ENCODE assay signal across 40 mouse cellular contexts in genomic region chr6:142250738-142251307, GRCm38 (mm10). TPM values are rescaled to one million over a fixed set of nuclear protein-coding genes. Genes with fewer than 3 reads are reported as not detected.
"Had no signal": no experiment of that assay in that cellular context is flagged by ENCODE, and none has a peak within 500 bp of the region (broad histone marks: within the 10 kb centered on the region; RNA-seq: fewer than 3 reads in every experiment).

No protein-coding gene starts in this region.

RNA-seq across cellular contexts. Expression of gene Slco1a6, which starts 42.5 kb away (rescaled TPM):
- total RNA-seq: left cerebral cortex, postnatal 14 days; left cerebral cortex, postnatal 25 days; liver, adult 2 months; megakaryocyte progenitor cell, adult 5-6 weeks; megakaryocyte, adult 5-6 weeks; megakaryocyte-erythroid progenitor cell, adult 5-6 weeks; midbrain, postnatal 0 days; monocyte, adult 5-6 weeks had no signal
- polyA plus RNA-seq: limb, embryonic 10.5 days; limb, embryonic 11.5 days; limb, embryonic 12.5 days; limb, embryonic 13.5 days; limb, embryonic 14.5 days; limb, embryonic 15.5 days; liver, adult 2 months; liver, embryonic 11.5 days; liver, embryonic 12.5 days; liver, embryonic 13.5 days; liver, embryonic 14.5 days; liver, embryonic 15.5 days; liver, embryonic 16.5 days; liver, postnatal 0 days; lung, adult 2 months; lung, embryonic 14.5 days; lung, embryonic 15.5 days; lung, embryonic 16.5 days; lung, postnatal 0 days; macrophage; midbrain, embryonic 10.5 days; midbrain, embryonic 11.5 days; midbrain, embryonic 12.5 days; midbrain, embryonic 13.5 days; midbrain, embryonic 16.5 days; midbrain, postnatal 0 days; neural tube, embryonic 11.5 days; neural tube, embryonic 12.5 days had no signal

RNA-seq across cellular contexts. Expression of gene Iapp, which starts 47.4 kb away (rescaled TPM):
- total RNA-seq: left cerebral cortex, postnatal 10 days; left cerebral cortex, postnatal 14 days; left cerebral cortex, postnatal 25 days; left cerebral cortex, postnatal 36 days; left cerebral cortex, postnatal 4 days; liver, adult 2 months; megakaryocyte progenitor cell, adult 5-6 weeks; megakaryocyte, adult 5-6 weeks; megakaryocyte-erythroid progenitor cell, adult 5-6 weeks; midbrain, postnatal 0 days; monocyte, adult 5-6 weeks had no signal
- polyA plus RNA-seq: limb, embryonic 10.5 days; limb, embryonic 11.5 days; limb, embryonic 12.5 days; limb, embryonic 13.5 days; limb, embryonic 14.5 days; limb, embryonic 15.5 days; liver, adult 2 months; liver, embryonic 11.5 days; liver, embryonic 12.5 days; liver, embryonic 13.5 days; liver, postnatal 0 days; lung, adult 2 months; lung, embryonic 14.5 days; lung, embryonic 16.5 days; macrophage; midbrain, embryonic 14.5 days; midbrain, embryonic 15.5 days; midbrain, embryonic 16.5 days; myocyte; neural tube, embryonic 11.5 days; neural tube, embryonic 12.5 days had no signal
